Mouse (Mus musculus): ENCODE measurements around the gene Coq4.
"Not testable (repeated sequence)": the region's sequence is repeated elsewhere in the genome, so short reads cannot be mapped to it uniquely, and the experiment has no call there.

Gene Coq4

GRCm38 (mm10) chr2:29787104-29787917 is at the start of gene Coq4:
Coq4 (plus strand) TSS chr2:29787493.
- in situ Hi-C loops (cut with MboI; ENCODE audit: low pct_unique_long_range_greater_than_20kb in 1 of 2, low sequenced_read_pairs in 2 of 2, unreplicated experiment in 1 of 2), result no loop called here

- in situ Hi-C loops (cut with MboI; ENCODE audit: low pct_unique_long_range_greater_than_20kb in 1 of 2, low sequenced_read_pairs in 2 of 2, unreplicated experiment in 1 of 2), result no loop called here
Measured at GRCm38 (mm10) chr2:29738799-29739198, 48.5 kb upstream of the Coq4 start.

- in situ Hi-C loops (cut with MboI; ENCODE audit: low pct_unique_long_range_greater_than_20kb in 1 of 2, low sequenced_read_pairs in 2 of 2, unreplicated experiment in 1 of 2), result no loop called here
Measured at GRCm38 (mm10) chr2:29739368-29739767, 47.9 kb upstream of the Coq4 start.

GRCm38 (mm10) chr2:29741207-29741606 is 46.1 kb upstream of the Coq4 start:
- in situ Hi-C loops (cut with MboI; ENCODE audit: low pct_unique_long_range_greater_than_20kb in 1 of 2, low sequenced_read_pairs in 2 of 2, unreplicated experiment in 1 of 2), result no loop called here

GRCm38 (mm10) chr2:29744256-29744655 is 43.0 kb upstream of the Coq4 start:
- in situ Hi-C loops (cut with MboI; ENCODE audit: low pct_unique_long_range_greater_than_20kb in 1 of 2, low sequenced_read_pairs in 2 of 2, unreplicated experiment in 1 of 2), result no loop called here

- in situ Hi-C loops (cut with MboI; ENCODE audit: low pct_unique_long_range_greater_than_20kb in 1 of 2, low sequenced_read_pairs in 2 of 2, unreplicated experiment in 1 of 2), result no loop called here
Measured at GRCm38 (mm10) chr2:29747188-29747782, 40.0 kb upstream of the Coq4 start.

GRCm38 (mm10) chr2:29747852-29748251 is 39.4 kb upstream of the Coq4 start:
- in situ Hi-C loops (cut with MboI; ENCODE audit: low pct_unique_long_range_greater_than_20kb in 1 of 2, low sequenced_read_pairs in 2 of 2, unreplicated experiment in 1 of 2), result no loop called here

- in situ Hi-C loops (cut with MboI; ENCODE audit: low pct_unique_long_range_greater_than_20kb in 1 of 2, low sequenced_read_pairs in 2 of 2, unreplicated experiment in 1 of 2), result no loop called here
Measured at GRCm38 (mm10) chr2:29748499-29748898, 38.8 kb upstream of the Coq4 start.

- in situ Hi-C loops (cut with MboI; ENCODE audit: low pct_unique_long_range_greater_than_20kb in 1 of 2, low sequenced_read_pairs in 2 of 2, unreplicated experiment in 1 of 2), result no loop called here
Measured at GRCm38 (mm10) chr2:29751497-29751896, 35.8 kb upstream of the Coq4 start, which contains the start of gene Gm13420. Gm13420 (minus strand) TSS chr2:29751685.

GRCm38 (mm10) chr2:29752397-29752796 is 34.9 kb upstream of the Coq4 start:
- in situ Hi-C loops (cut with MboI; ENCODE audit: low pct_unique_long_range_greater_than_20kb in 1 of 2, low sequenced_read_pairs in 2 of 2, unreplicated experiment in 1 of 2), result no loop called here

GRCm38 (mm10) chr2:29755693-29756092 is 31.6 kb upstream of the Coq4 start:
- in situ Hi-C loops (cut with MboI; ENCODE audit: low pct_unique_long_range_greater_than_20kb in 1 of 2, low sequenced_read_pairs in 2 of 2, unreplicated experiment in 1 of 2), result no loop called here

GRCm38 (mm10) chr2:29764831-29765230 is 22.5 kb upstream of the Coq4 start:
- in situ Hi-C loops (cut with MboI; ENCODE audit: low pct_unique_long_range_greater_than_20kb in 1 of 2, low sequenced_read_pairs in 2 of 2, unreplicated experiment in 1 of 2), result loop anchor here in 1 of 2 experiments (10.0 kb wide), 1 partner anchor 100 kb away; the partner anchor contains the start of gene Cercam

GRCm38 (mm10) chr2:29767976-29768709 is 19.1 kb upstream of the Coq4 start:
- in situ Hi-C loops (cut with MboI; ENCODE audit: low pct_unique_long_range_greater_than_20kb in 1 of 2, low sequenced_read_pairs in 2 of 2, unreplicated experiment in 1 of 2), result loop anchor here in 1 of 2 experiments (10.0 kb wide), 1 partner anchor 97 kb away; the partner anchor contains the start of gene Cercam

GRCm38 (mm10) chr2:29768901-29769300 is 18.4 kb upstream of the Coq4 start:
- in situ Hi-C loops (cut with MboI; ENCODE audit: low pct_unique_long_range_greater_than_20kb in 1 of 2, low sequenced_read_pairs in 2 of 2, unreplicated experiment in 1 of 2), result loop anchor here in 1 of 2 experiments (10.0 kb wide), 1 partner anchor 96 kb away; the partner anchor contains the start of gene Cercam

- in situ Hi-C loops (cut with MboI; ENCODE audit: low pct_unique_long_range_greater_than_20kb in 1 of 2, low sequenced_read_pairs in 2 of 2, unreplicated experiment in 1 of 2), result no loop called here
Measured at GRCm38 (mm10) chr2:29770162-29770561, 17.1 kb upstream of the Coq4 start.

GRCm38 (mm10) chr2:29771611-29772461 is 15.5 kb upstream of the Coq4 start:
- in situ Hi-C loops (cut with MboI; ENCODE audit: low pct_unique_long_range_greater_than_20kb in 1 of 2, low sequenced_read_pairs in 2 of 2, unreplicated experiment in 1 of 2), result no loop called here

GRCm38 (mm10) chr2:29773323-29773722 is 14.0 kb upstream of the Coq4 start:
- in situ Hi-C loops (cut with MboI; ENCODE audit: low pct_unique_long_range_greater_than_20kb in 1 of 2, low sequenced_read_pairs in 2 of 2, unreplicated experiment in 1 of 2), result no loop called here

- in situ Hi-C loops (cut with MboI; ENCODE audit: low pct_unique_long_range_greater_than_20kb in 1 of 2, low sequenced_read_pairs in 2 of 2, unreplicated experiment in 1 of 2), result not testable (repeated sequence)
Measured at GRCm38 (mm10) chr2:29781256-29781655, 6.0 kb upstream of the Coq4 start.

Data from mouse embryonic stem cell (cell line).